Mouse (Mus musculus) megakaryocyte, adult 5-6 weeks (primary cell): ENCODE results near the gene Amn. TPM values are rescaled to one million over a fixed set of nuclear protein-coding genes. Genes with fewer than 3 reads are reported as not detected.

Experiments used
- ATAC-seq: 2 replicates; pipeline ENCODE4 v1.8.0; 2016; ENCODE audit warnings: mild to moderate bottlenecking, inconsistent platforms; ENCODE audit not compliant: poor library complexity, severe bottlenecking
- total RNA-seq, 2 experiments: library from RNA; stranded (forward) in 1 of 2; stranded (reverse) in 1 of 2; fragments of 153-499, 151-499 nt in 1 of 2; fragments of 221-1000, 200-1000 nt in 1 of 2; gene quantifications; 2 replicates each; pipeline versions ENCODE4 v1.2.3 to v1.2.4; 2015 to 2017

Amn gene
- total RNA-seq (2015) = 0.13 TPM in 1 of 2 replicates, not detected in the other
- total RNA-seq (2017) = not detected in 2 replicates

- no peak for ATAC-seq
Observed at GRCm38 (mm10) chr12:111270629-111271277, at the start of gene Amn. Gene Amn (plus strand): TSS chr12:111271095.

DNA sequence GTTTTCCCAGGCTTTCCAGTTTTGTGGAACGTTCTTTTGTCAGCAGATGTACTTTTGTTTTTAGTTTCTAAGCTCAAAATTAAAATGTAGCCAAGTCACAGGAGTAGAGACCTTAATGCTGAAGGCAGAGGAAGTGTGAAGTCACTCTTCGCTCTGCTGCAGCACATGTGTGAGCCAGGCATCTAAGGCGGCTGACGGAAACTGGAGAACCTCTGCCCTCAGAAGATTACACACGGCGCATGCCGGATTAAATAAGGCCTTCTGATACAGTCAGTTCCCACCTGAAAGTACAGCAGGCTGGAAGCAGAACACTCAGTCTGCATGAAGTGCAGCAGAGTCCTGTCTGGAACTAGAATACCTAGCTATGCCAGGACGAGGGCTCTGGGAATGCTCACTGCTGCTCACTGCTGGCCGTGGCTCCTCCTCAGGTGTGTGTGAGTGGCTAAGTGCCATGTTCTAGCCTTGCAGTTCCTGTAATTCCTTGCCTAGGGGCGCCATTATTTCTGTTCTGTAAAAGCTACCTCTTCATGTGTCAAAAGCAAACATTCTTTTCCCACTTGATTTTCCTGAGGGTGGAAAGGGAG lies 45.6 kb upstream of the Amn start:
- ATAC-seq = no peak

DNA sequence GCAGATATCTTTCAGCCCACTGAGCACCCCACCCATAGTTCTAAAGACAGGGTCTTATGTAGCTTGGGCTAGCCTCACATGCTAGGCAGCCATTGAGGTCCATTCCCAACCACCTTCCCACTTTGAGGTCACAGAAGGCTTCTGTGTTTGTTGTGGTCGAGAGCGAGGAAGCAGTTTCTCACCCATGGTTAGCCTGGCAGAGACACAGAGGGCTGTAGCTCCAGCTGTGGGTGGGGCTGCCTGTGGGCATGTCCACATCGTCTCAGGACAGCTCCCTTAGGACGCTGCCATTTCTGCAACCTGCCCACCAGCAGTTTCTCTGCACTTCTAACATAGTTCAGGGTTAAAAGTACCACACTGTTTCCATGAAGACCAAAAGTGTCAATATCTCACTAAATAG lies 43.5 kb upstream of the Amn start:
- ATAC-seq = 0 out of 2 replicates have a peak, but pooled peaks have one; percentile 33

DNA sequence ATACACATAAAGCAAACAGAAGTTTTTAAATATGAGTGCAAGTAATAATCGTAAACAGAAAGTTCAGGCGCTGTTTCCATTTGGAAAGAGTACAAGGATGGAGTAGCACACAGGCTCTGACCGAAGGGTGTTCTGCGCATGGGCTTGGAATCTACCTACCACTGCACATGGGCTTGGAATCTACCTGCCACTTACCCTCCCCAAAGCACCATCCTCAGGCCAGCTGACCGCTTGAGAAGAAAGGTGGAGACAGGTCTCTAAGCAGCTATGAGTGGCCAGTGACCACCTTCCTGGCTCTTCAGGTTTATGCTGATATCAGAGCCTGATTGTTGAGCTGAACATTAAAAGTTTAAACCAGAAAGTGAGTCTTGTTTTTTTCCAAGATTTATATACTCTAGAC lies 42.4 kb upstream of the Amn start:
- no peak for ATAC-seq

DNA sequence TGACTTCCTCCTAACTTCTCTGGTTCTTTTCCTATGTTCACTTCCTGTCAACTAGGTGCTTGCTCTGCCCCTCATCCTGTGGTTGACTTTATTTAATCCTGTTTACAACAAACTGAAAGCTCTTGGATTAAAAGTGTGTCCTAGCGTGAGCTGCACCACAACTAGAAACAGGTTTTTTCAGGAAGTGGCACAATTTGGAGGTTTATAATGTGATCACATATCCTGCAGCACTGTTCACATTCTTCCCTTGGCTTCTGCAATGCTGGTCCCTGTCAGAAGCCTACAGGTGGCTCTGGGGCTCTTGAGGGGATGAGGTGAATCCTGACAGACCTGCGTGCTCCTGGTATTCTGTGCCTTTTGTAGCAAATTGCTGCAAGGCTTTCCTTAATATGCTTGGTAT lies 40.1 kb upstream of the Amn start:
- peak; percentile 77 for ATAC-seq

- no peak for ATAC-seq
Observed at GRCm38 (mm10) chr12:111233798-111234197, 37.1 kb upstream of the Amn start.

GRCm38 (mm10) chr12:111234383-111234782 lies 36.5 kb upstream of the Amn start:
- peak; percentile 52; the same call in 1 of the 2 replicates for ATAC-seq

GRCm38 (mm10) chr12:111235631-111236030 lies 35.3 kb upstream of the Amn start:
- no peak for ATAC-seq

DNA sequence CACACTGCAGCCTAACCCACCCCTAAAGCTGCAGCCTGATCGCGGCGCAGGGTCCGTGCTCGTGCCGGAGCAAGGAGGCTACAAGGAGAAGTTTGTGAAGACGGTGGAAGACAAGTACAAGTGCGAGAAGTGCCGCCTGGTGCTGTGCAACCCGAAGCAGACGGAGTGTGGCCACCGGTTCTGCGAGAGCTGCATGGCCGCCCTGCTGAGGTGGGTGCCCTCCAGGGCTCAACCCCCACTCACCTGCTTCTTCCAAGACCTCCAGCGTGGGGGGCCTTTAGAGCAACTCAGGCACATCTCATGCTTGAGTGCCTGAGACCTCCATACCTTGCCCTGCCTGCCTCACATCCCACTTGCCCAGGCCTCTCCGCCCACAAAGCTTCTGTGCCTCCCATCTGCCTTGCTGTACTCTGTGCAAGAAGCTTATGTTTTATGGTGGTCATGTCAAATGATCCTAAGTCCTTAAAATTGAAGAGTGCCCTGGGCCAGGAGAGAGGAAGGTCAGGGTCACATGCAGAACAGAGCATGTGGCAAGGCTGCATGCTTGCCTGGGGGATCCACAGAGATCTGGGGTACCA lies 33.2 kb upstream of the Amn start:
- no peak for ATAC-seq

GRCm38 (mm10) chr12:111238345-111238744 lies 32.5 kb upstream of the Amn start:
- no peak for ATAC-seq

DNA sequence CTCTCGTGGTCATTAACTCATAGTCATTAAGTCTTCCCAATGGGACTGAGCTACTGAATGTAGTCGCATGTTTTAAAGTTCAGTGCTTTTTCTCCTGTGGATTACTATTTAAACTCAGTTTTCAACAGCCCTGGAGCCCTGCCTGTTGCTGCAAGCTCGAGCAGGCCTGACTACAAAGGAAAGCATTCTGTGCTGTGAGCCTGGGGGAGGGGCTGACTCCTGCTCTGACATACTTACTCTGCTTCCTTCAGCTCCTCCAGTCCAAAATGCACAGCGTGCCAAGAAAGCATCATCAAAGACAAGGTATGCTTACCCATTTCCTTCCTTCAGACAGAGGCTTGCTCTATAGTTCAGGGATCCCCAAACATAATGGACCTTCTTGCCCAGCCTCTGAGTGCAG lies 32.1 kb upstream of the Amn start:
- ATAC-seq = no peak

DNA sequence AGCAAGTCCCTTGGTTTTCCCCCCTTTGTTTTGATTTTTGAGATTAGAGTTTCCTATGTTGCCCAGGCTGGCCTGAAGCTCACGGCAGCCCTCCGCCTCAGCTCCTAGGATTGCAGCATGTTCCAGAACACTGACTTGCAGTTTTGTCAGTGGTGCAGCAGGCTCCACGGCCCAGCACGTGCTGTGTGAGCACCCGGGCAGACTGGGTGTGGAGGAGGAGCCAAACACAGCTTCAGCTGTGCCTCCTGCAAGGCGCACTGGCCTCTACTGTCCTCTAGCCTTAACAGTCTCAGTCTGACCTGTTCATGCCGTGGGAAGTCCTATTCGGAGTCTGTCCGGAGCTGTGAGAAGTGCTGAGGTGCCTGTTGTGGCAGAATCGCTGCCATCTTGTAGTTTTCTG lies 31.0 kb upstream of the Amn start:
- ATAC-seq = no peak

DNA sequence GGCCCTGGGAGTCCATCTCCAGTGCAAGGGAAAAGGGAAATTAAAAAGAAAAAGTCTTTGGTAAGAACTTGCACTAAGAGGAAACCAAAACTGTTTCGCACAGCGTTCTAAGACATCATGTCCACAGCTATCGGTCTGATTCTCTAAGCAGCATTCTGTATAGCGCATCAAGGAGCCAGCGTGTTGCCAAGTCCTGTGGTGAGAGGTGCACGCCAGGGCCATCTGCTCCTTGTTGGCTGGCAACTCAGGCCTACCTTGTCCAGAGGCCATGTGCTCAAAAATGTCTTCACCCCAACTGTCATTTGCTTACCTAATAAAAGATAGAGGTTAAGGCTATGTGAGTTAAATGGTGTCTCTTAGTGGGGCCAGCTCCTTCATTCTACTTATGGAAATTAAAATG lies 29.0 kb upstream of the Amn start:
- no peak for ATAC-seq

DNA sequence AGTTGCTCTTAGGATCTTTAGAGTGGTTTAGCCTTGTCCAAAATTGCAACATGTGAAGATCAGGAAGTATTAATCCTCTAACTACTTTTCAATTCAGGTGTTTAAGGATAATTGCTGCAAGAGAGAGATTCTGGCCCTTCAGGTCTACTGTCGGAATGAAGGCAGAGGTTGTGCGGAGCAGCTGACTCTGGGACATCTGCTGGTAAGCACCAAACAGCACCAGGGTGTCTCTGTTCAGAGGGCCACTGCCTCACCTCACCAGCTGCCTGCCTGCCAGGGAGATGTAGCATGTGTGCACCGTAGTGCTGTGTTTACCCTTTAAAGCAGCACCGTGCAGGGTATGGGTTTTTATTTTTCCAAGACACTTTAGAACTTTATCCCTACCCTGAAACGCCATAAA lies 28.5 kb upstream of the Amn start:
- no peak for ATAC-seq

DNA sequence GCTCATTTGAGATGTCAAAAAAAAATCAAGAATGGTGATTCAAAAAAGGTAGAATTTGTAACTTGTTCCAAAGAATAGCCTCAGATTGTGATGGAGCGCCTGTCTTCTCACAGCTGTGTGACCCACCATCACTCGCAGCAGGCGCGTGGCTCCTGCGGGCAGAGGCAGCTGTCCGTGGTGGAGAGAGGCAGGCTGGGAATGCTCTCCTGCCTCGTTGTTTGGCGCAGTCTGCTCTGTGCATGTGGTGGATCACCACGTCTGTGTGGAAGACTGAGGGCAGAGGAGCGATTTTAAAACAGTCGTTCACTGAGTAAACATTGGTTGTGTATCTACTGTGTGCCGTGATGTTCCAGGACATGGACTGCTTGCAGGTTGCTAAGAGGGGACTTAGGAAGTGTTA lies 27.2 kb upstream of the Amn start:
- ATAC-seq = no peak

GRCm38 (mm10) chr12:111245070-111245469 lies 25.8 kb upstream of the Amn start:
- ATAC-seq = no peak

GRCm38 (mm10) chr12:111246808-111247464 lies 24.0 kb upstream of the Amn start:
- no peak for ATAC-seq

GRCm38 (mm10) chr12:111249095-111249494 lies 21.8 kb upstream of the Amn start:
- ATAC-seq = no peak

GRCm38 (mm10) chr12:111250116-111250515 lies 20.8 kb upstream of the Amn start:
- no peak for ATAC-seq

DNA sequence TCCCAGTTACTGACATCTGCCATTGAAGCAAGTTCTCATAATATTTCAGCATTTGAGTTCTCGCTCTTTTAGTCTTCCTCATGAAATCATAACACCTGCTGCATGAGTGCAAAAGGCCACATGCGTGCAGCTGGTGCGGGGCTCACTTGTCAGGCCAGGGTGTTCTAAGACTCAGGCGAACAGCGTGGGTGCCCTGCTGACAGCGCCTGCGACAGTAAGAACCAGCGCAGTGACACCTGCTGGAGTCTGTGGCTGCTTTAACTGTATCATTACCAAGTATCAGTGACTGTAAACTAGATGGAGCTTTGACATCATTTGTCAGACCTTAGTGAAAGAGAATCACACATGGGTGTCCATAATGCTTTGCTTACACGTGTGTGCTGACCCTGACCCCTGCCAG lies 19.7 kb upstream of the Amn start:
- no peak for ATAC-seq

DNA sequence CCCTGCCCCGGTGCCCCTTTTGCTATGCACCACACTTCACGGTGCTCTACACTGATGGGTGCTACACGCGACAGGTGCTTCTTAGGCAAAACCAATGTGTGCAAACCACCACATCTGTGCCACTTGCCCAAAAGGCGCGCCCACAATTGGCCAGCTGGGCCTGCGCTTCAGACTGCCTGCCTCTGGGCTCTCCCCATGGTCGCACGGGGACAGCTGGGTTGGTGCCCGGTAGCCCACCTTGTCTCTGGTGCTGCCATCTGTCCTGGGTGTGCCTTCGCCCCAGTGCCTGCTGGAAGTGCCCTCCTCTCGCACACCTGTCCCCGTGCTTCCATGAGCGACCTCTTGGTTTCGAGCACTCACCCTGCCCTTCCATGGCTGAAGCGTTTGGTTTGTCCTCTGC lies 7.2 kb upstream of the Amn start:
- no peak for ATAC-seq

DNA sequence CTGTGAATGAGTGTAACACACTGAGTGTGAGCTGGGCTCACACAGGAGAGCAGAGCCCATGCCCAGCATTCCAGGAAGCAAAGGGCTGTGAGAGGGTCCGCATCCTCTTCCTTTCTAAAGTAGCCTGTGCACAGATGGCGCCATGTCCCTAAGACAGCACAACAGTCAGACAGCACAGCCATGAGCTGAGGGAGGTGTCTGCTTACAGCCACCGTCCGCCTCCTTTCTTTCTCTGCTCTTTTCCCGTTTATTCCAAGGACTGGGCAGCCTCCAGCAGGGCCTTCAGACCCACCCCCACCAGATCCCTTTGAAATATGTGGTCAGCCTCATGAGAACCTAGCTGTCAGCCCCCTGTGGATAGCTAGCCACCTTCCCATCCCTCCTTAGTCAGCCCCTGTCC lies 5.7 kb upstream of the Amn start:
- no peak for ATAC-seq
